Mouse (Mus musculus): ENCODE data around the gene Tedc1. TPM values are rescaled to one million over a fixed set of nuclear protein-coding genes. Genes with fewer than 3 reads are reported as not detected.
A peak's percentile ranks its signal among the peaks of the same experiment; 100 is the strongest.

The Tedc1 gene
- polyA plus RNA-seq (2015; fragmentation: Nextera tagmentation; extraction: Ambion mirVana): 5.5 and 6.8 TPM in 2 replicates

DNA sequence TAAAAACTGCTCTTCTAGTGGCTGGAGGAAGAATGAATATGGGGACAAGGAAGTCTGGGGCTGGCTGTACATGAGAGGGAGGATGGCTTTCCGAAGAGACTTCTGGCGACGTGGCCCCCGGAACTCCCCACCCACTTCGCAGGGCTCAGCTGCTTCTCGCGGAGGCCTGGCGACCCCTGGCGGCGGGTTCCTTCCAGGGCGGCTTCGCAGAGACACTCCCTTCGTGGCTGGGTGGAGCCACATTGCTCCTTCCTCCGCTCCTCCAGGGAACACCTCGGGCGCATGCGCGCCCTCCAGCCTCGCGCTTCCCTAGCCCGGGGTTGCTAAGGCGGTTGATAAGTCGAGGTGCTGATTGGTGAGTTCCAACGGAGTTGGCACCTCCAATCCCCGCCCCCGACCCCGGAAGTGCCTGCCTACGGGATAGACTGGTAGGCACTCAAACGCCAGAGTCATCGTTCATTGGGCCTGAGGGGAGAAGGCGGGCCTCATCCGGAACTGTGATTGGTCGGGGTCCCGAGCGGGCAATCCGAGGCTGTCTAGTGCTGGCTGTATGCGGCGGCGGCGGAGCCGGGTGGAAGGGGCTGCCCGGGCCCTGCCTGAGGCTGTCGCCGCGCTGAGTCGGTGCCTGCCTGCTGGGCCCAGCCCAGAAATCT, at the start of gene Tedc1:
Gene Tedc1 (plus strand): TSS at position 535 of the 653 bp plus-strand sequence.
- Histone ChIP-seq H3K4me2 (replicated peaks; ENCODE audit: low read depth) (peak within 1 kb of the TSS; percentile 88), H3K9ac (ENCODE audit: low read depth, low read length) (peak within 1 kb of the TSS; percentile 54), H3K27ac (ENCODE audit: low read depth, low read length) (peak within 1 kb of the TSS; percentile 88), H3K27me3 (replicated peaks; ENCODE audit: control insufficient read depth, insufficient read depth, low read length) (no peaks in the 10 kb centered on the region), H3K36me3 (ENCODE audit: control insufficient read depth, insufficient read depth) (no peaks in the 10 kb centered on the region), H3K4me1 (replicated peaks; ENCODE audit: control insufficient read depth, insufficient read depth, low read length) (peaks cover 3% of the 10 kb centered on the region), H3K4me3 (ENCODE audit: low read depth, low read length) (peak within 1 kb of the TSS; percentile 64), H3K9me3 (ENCODE audit: control insufficient read depth) (no peaks in the 10 kb centered on the region)
- WGBS: under 1% methylated on average over 46 of the region's 46 CpGs
- ATAC-seq: peak; percentile 98
- peak; percentile 99 for TF ChIP-seq CTCF (IDR thresholded peaks at IDR 0.05; ENCODE audit: low read depth)

DNA sequence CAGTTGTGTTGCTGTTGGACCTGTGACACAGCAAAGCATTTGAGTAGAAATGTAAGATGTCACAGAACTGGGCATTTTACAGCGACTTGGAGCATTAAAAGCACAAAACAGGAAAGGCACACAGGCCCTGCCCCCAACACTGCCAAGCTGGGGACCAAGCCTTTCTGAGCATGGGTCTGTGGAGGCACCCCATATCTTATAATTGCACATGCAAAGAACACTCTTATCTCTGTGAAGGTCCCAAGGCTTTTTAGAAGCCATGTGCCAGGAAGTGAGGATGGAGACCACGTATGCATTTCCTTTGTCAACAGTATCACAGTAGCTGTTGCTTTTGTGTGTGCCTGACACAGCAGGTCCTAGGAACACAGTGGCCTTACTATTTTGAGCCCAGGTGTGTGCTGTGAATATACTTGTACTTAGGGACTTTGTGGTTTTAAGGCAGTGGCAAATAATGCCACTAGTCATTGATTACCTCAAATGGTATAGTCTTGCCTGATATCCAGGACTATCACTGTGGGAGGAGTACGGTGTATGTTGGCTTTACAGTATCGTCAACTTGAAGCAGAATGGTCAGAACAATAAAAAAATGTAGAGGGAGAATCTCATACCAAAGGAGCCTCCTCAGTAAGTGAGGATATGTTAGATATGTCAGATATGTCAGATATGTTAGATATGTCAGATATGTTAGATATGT, 48.6 kb upstream of the Tedc1 start:
- no peak for ATAC-seq
- no peak for TF ChIP-seq CTCF (IDR thresholded peaks at IDR 0.05; ENCODE audit: low read depth)
- peaks cover 8% of the 10 kb centered on the region; the same call in 1 of the 2 replicates for H3K36me3 ChIP-seq (ENCODE audit: control insufficient read depth, insufficient read depth)
- H3K9me3 ChIP-seq (ENCODE audit: control insufficient read depth): no peaks in the 10 kb centered on the region
- no peak overlapping the region for H3K27ac ChIP-seq (ENCODE audit: low read depth, low read length)
- no peaks in the 10 kb centered on the region for H3K27me3 ChIP-seq (replicated peaks; ENCODE audit: control insufficient read depth, insufficient read depth, low read length)
- WGBS: 61% methylated on average over 4 of the region's 4 CpGs
- H3K4me1 ChIP-seq (replicated peaks; ENCODE audit: control insufficient read depth, insufficient read depth, low read length): no peaks in the 10 kb centered on the region
- no peak overlapping the region for H3K4me2 ChIP-seq (replicated peaks; ENCODE audit: low read depth)
- H3K4me3 ChIP-seq (ENCODE audit: low read depth, low read length): no peak overlapping the region
- no peak overlapping the region for H3K9ac ChIP-seq (ENCODE audit: low read depth, low read length)

DNA sequence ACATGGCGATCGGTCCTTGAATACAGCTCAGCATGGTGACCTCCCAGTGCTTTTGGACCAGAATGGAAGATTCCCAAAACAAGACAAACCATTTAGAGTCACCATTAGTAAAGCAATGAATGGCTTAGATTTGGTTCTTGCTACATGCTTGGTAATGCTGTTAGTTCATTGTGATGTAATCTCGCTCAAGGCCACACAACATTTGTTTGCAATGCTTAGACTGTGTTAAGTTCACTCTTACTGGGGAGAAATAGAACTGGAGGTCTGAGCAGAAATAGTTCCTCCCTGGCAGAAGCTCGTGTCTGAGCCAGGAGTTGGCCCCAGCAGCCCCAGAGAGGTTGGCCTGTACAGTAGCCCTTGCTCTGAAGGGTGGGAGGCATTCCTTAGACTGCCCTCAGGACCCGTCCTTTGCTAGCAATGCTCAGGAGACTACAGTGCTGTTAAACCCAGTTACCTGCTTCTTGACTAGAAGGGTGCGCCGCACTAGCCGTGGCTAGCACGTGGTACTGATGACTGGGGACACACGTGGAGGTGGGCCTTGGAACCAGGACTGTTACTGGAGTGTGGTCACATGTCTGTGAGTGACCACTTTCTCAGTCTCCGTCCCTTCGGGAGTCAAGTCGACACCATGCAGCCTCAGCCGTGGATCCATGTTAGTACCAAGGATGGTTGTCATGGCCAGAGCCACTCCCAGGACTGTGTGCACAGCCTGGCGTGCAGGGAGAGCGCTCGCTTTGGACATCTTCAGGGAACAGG, 47.5 kb upstream of the Tedc1 start:
- Histone ChIP-seq H3K27me3 (replicated peaks; ENCODE audit: control insufficient read depth, insufficient read depth, low read length) (no peaks in the 10 kb centered on the region), H3K9ac (ENCODE audit: low read depth, low read length) (no peak overlapping the region), H3K36me3 (ENCODE audit: control insufficient read depth, insufficient read depth) (peaks cover 12% of the 10 kb centered on the region; the same call in 1 of the 2 replicates), H3K4me2 (replicated peaks; ENCODE audit: low read depth) (no peak overlapping the region), H3K4me3 (ENCODE audit: low read depth, low read length) (no peak overlapping the region), H3K27ac (ENCODE audit: low read depth, low read length) (no peak overlapping the region), H3K9me3 (ENCODE audit: control insufficient read depth) (no peaks in the 10 kb centered on the region), H3K4me1 (replicated peaks; ENCODE audit: control insufficient read depth, insufficient read depth, low read length) (no peaks in the 10 kb centered on the region)
- ATAC-seq: no peak
- no peak for TF ChIP-seq CTCF (IDR thresholded peaks at IDR 0.05; ENCODE audit: low read depth)
- 86% methylated on average over 17 of the region's 17 CpGs for WGBS

DNA sequence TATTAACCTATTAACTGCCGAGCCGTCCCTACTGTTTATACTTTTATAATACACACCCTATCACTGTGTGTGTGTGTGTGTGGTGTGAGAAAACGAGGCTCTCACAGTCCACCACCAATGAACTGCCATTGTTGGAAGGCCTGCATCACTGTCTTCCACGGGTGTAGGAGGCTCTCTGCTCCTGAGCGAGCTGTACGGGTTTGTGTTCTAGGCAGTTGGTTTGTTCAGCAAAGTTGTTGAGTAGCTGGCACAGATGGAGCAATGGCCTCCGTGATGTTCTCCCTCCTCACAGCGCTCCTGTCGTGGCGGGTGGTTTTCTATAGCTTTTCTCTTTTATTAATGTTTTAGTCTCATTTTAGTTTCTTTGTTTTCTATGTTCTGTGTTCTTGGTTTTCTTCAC, 46.4 kb upstream of the Tedc1 start:
- no peaks in the 10 kb centered on the region for H3K27me3 ChIP-seq (replicated peaks; ENCODE audit: control insufficient read depth, insufficient read depth, low read length)
- 89% methylated on average over 10 of the region's 10 CpGs for WGBS

GRCm38 (mm10) chr12:113114141-113114540, 42.1 kb upstream of the Tedc1 start:
- no peaks in the 10 kb centered on the region for H3K27me3 ChIP-seq (replicated peaks; ENCODE audit: control insufficient read depth, insufficient read depth, low read length)
- no peak overlapping the region for H3K9ac ChIP-seq (ENCODE audit: low read depth, low read length)
- no peak overlapping the region for H3K4me3 ChIP-seq (ENCODE audit: low read depth, low read length)
- H3K9me3 ChIP-seq (ENCODE audit: control insufficient read depth): no peaks in the 10 kb centered on the region
- peaks cover 58% of the 10 kb centered on the region for H3K36me3 ChIP-seq (ENCODE audit: control insufficient read depth, insufficient read depth)
- TF ChIP-seq CTCF (IDR thresholded peaks at IDR 0.05; ENCODE audit: low read depth): no peak
- H3K27ac ChIP-seq (ENCODE audit: low read depth, low read length): no peak overlapping the region
- no peaks in the 10 kb centered on the region for H3K4me1 ChIP-seq (replicated peaks; ENCODE audit: control insufficient read depth, insufficient read depth, low read length)
- 72% methylated on average over 4 of the region's 4 CpGs for WGBS
- peak; percentile 23; the same call in 1 of the 2 replicates for ATAC-seq
- no peak overlapping the region for H3K4me2 ChIP-seq (replicated peaks; ENCODE audit: low read depth)

More for the DNA sequence above, 46.4 kb upstream of the Tedc1 start:
- H3K36me3 ChIP-seq (ENCODE audit: control insufficient read depth, insufficient read depth): peaks cover 23% of the 10 kb centered on the region; the same call in 1 of the 2 replicates
- no peak overlapping the region for H3K4me3 ChIP-seq (ENCODE audit: low read depth, low read length)
- H3K27ac ChIP-seq (ENCODE audit: low read depth, low read length): no peak overlapping the region
- no peak overlapping the region for H3K9ac ChIP-seq (ENCODE audit: low read depth, low read length)
- TF ChIP-seq CTCF (IDR thresholded peaks at IDR 0.05; ENCODE audit: low read depth): no peak
- no peaks in the 10 kb centered on the region for H3K9me3 ChIP-seq (ENCODE audit: control insufficient read depth)
- H3K4me1 ChIP-seq (replicated peaks; ENCODE audit: control insufficient read depth, insufficient read depth, low read length): no peaks in the 10 kb centered on the region
- H3K4me2 ChIP-seq (replicated peaks; ENCODE audit: low read depth): no peak overlapping the region
- no peak for ATAC-seq
